Mouse (Mus musculus): ENCODE measurements around the gene Tex38.

Gene Tex38

GRCm38 (mm10) chr4:115780918-115781317 lies at the start of gene Tex38:
TSS of gene Tex38 (minus strand) at chr4:115781018.
- DNase-seq = no peak

DNA sequence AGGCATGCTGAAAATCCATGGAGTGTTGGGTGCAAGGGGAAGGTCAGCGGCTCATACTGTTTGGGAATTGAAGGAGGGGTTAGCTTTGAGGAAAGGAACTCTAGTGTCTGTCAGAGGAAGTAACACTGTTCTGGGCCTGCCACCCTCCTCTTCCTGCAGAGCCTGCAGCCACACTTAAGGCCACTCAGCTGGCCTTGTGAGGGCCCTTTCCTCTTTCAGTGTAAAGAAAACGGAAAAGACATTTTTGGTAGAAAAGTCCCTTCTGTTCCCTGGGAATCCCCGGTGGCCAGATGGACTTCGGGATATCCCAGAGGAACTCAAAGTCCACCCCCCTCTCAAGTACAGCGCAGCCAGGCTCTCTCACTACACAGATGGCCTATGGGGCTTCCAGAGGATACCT lies 49.7 kb upstream of the Tex38 start:
- peak; percentile 31 for DNase-seq

DNA sequence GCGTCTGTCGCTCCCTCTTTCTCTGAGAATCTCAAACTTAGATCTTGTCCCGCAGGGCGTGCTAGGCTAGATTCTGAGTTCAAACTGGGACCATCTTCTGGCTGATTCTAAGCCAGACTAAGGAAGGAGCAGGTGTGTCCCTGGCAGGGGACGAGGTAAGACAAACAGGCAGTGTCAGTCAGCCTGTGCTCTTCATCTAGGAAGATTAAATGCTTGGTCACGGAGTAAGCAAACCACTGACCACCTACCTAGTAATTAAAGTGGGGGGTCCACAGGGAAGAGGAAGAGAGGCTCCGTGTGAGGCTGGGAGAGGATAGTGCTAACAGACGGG lies 47.7 kb upstream of the Tex38 start:
- DNase-seq = no peak

- DNase-seq = peak; percentile 91
Observed at GRCm38 (mm10) chr4:115827888-115828571, 47.2 kb upstream of the Tex38 start, which contains the start of gene Mob3c. TSS of gene Mob3c (plus strand) at chr4:115828092.

- DNase-seq = no peak
Observed at GRCm38 (mm10) chr4:115827535-115827887, 46.7 kb upstream of the Tex38 start.

DNA sequence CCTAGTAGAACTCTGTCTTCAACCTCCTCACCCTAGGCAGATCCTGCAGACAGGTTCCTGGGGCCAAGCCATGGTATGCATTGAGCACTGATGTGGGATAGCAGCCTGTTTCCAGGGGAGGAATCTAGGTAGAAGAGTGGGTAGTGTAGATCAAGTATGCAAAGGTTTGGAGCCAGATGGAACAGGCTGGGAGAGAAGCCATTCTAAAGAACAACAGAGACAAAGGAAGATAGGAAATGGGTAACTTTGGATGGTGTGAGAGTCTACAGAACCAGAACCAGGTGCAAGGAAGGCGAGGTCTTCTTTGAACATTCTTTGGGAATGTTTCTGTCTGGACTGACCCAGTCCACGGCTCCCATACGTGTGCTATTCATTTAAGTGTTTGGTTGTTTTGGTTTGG lies 46.2 kb upstream of the Tex38 start:
- no peak for DNase-seq

- no peak for DNase-seq
Observed at GRCm38 (mm10) chr4:115825271-115825670, 44.5 kb upstream of the Tex38 start.

GRCm38 (mm10) chr4:115824178-115824577 lies 43.4 kb upstream of the Tex38 start:
- DNase-seq = no peak

GRCm38 (mm10) chr4:115821928-115822327 lies 41.1 kb upstream of the Tex38 start:
- no peak for DNase-seq

GRCm38 (mm10) chr4:115821431-115821830 lies 40.6 kb upstream of the Tex38 start:
- no peak for DNase-seq

DNA sequence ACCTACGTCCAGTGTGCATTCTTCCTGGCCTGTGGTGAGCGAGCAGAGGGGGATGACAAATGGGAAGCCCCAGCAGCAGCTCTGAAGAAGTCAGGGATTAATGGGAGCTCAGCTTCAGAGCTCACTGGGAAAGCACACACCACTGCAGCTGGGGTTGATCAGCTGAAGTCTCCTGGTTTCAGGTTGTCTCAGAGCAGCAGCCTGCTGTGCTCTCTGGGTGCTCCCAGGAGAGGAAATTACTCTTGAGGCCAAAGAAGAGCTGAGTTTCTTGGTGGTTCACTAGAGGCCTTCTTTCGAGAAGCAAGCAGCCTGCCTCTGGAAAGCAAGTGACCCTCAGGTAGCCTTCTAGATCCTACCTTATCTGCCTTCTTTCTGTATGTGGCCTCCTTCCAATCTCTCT lies 40.1 kb upstream of the Tex38 start:
- DNase-seq = no peak

DNA sequence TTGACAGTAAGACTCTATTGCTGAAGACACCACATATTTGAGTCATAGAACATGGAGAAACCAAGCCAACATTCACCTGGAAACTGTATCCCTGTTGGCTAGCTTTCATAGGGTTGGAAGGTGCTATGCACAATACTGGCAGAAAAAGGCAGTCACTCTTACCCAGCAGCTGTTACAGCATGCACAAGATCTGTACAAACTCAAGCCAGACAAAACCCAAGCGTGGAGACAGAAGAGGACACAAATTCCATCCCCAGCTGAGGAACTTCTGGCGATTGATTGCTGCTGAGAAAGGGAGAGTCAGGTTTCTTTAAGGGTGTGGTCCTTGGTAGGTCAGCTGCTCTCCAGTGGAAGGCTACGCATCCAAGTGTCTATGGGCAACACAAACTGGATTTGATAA lies 39.4 kb upstream of the Tex38 start:
- no peak for DNase-seq

DNA sequence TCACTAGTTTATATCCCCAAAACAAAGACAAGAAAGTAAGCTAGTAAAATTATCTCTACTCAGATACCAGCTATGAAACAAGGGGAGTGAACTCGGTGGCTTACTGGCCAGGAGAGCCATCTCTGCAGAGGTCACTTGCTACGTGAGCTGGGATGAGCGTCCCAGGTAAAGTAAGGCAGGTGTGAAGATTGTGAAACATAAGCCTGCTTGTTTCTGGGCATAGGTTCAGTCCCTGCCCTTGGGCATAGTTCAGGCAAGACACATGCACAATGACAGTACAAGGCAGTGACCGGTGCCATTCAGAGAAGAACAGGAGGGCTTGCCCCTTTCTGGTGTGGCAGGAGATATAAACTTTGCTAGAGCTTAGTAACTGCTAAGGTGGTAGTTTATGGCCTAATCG lies 34.8 kb upstream of the Tex38 start:
- DNase-seq = no peak

DNA sequence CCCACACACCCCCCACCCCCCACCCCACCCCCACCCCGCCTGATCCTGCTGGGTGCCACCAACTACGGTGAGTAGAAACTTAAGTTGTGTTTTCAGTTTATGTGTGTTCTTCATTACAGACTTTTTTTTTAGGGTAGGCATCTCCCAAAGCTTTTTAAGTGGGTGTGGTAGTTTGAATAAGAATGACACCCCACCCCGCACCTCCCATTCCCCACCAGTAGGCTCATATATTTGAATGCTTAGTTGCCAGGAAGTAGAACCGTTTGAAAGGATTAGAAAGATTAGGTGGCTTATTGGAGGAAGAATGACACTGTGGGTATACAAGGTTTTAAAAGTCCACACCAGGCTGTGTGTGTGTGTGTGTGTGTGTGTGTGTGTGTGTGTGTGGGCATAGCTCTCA lies 31.5 kb upstream of the Tex38 start:
- DNase-seq = no peak

GRCm38 (mm10) chr4:115799981-115800380 lies 19.2 kb upstream of the Tex38 start:
- no peak for DNase-seq

GRCm38 (mm10) chr4:115795360-115795759 lies 14.5 kb upstream of the Tex38 start:
- DNase-seq = no peak

GRCm38 (mm10) chr4:115790864-115791263 lies 10.0 kb upstream of the Tex38 start:
- no peak for DNase-seq

DNA sequence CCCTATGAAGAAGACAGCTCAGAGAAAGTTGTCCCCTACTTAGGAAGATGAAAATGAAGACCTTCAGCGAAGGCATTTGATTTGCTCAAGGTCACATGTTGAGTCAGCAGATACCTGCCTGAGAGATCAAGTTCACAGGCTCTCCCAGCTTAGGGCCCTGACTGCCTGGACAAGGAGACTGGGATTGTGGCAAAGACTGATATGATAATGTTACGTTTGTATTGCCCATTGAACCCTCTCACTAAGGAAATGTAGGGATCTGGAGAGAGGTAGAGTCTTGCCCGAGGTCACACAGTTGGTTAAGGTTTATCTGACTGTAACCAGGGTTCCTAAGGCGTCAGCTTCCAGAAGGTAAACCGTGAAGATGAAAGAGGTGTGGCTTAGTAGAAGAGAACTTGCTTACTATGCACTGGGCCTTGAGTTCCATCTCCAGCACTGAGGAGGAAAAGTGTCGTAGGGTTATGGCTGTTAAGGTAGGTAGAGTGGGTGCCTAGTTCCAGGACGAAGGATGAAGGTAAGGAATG lies 4.8 kb upstream of the Tex38 start:
- peak; percentile 44 for DNase-seq

DNA sequence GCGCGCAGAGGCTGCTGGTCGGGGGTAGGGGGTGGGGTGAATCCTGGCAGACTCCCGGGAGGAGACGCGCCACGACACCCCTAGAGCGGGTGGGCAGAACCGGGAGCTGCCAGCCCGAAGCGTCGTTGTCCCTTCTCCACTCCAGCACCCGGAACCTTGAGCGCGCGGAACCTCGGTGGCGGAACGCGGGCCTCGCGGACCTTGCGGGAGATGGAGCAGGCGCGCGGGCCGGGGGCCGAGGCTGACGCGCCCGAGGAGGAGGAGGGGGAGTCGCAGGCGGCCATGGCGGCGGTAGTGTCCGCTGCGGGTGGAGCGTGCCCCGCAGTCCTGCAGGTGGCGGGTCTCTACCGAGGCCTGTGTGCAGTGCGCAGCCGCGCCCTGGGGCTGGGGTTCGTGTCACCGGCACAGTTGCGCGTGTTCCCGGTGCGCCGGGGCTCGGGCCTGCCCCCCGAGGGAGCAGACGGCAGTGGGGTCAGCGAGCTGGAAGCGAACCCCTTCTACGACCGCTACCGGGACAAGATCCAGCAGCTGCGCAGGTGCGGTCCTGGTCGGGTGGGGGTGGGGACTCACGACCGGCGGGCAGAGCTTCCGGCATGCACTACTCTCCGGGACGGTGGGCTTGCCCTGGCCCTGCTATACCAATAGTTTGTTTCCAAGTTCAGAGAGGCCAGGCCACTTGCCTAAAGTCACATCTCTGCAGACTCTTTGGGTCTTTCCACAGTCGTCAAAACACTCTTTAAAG lies 4.1 kb upstream of the Tex38 start, which contains the start of gene Atpaf1:
Gene Atpaf1, plus strand, starts transcription at position 44 of the 742 bp plus-strand sequence.
- peak; percentile 63 for DNase-seq

DNA sequence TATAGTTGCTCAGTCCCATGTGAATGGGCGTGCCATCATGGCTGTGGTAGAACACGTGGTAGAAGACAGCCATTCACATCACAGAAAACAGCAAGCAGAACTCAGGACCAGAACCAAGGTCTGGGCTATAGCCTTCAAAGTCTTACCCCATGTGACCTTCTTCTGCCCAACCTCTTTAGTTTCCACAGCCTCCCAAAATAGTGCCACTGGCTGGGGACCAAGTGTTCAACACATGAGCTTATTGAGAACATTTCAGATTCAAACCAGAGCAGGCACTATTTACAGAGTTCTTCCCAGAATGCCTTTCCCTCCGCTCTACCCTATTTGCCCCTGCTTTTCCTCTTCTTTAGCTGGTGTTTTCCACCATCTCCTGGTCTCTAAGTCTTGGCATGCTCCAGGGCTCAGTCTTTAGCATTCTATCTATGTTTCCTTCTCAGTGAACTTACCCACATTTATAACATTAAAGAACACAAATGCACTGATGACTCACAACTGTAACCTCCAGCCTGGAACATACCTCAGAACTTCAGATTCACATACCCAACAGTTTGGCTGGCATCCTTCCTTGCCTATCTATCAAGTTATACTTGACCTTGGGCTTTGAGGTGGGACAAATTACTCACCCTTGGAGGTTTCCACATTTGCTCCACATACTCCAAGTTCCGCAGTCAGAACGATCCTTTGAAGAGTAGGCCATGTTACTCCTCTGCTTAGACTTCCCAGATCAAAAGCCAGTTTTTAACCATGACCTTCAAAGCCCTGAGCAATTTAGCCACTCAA lies 1.4 kb upstream of the Tex38 start:
- DNase-seq = no peak

GRCm38 (mm10) chr4:115780269-115780668 lies 549 bp downstream of the Tex38 start:
- DNase-seq = no peak

DNA sequence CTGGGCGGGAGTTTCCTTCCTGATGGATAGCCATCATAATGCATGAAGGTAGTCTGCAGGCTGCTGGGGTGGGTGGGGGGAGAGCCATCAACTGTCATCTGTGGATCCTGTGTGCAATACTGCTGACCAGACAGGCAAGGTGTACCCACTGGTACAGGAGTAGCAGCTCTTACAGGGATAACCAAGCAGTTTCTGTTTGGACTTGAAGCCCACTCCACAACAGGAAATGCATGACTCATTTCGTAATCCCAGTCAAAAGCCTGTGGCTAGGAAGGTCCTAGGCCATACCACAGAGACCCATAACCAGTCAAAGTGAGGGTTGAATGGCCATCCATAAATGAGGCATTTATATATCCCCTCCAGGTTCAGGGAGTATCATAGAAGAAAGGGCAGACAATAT lies 3.2 kb downstream of the Tex38 start:
- DNase-seq = no peak

- DNase-seq = no peak
Observed at GRCm38 (mm10) chr4:115775056-115775455, 5.8 kb downstream of the Tex38 start.
